Mouse (Mus musculus): Measurements from ENCODE around the gene Dusp27. TPM values are rescaled to one million over a fixed set of nuclear protein-coding genes. Genes with fewer than 3 reads are reported as not detected.

Gene Dusp27
- 0.05 and 0.10 TPM in 2 replicates for polyA plus RNA-seq (2012; rRNA removed)

DNA sequence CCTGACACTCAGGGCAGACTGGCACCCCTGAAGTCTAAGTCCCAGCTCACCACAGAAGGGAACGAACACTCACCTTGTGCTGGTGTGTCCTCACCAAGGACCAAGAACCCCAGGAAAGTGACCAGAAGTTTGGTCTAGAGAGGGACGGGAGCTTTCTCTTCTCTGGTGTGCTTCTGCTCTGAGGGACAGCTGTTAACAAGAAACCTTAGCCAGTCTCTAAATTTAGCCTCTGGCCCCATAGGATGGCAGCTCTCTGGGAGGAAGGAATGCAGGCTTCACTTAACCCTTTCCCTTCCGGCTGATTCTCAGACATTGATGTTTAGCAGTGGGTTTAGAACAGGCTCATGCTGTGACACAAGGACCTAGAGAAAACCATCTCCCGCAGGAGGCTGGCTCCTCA lies at the start of gene Dusp27:
Gene Dusp27, minus strand, starts transcription at position 204 of the 400 bp plus-strand sequence.

GRCm38 (mm10) chr1:166130224-166130860 lies 2.6 kb upstream of the Dusp27 start, which contains the start of gene Gpa33:
Gene Gpa33 (plus strand): TSS chr1:166130238.

Other genes with a start within 250 kb of the Dusp27 start
- 2.0 and 2.3 TPM in 2 replicates for gene Pou2f1, start 125.2 kb downstream of the Dusp27 start, polyA plus RNA-seq (2012; rRNA removed)
- 0.01 and 0.02 TPM in 2 replicates for gene Gpa33, start 2.3 kb upstream of the Dusp27 start, polyA plus RNA-seq (2012; rRNA removed)
- gene Mael, start 110.8 kb upstream of the Dusp27 start, polyA plus RNA-seq (2012; rRNA removed): not detected in 2 replicates
- gene Ildr2, start 126.2 kb upstream of the Dusp27 start, polyA plus RNA-seq (2012; rRNA removed): 0.02 and 0.07 TPM in 2 replicates

Measured in liver, embryonic 14 days (tissue).